Mouse (Mus musculus): ENCODE measurements around the gene 5730507C01Rik.
"Not testable (repeated sequence)": the region's sequence is repeated elsewhere in the genome, so short reads cannot be mapped to it uniquely, and the experiment has no call there.

Gene 5730507C01Rik

DNA sequence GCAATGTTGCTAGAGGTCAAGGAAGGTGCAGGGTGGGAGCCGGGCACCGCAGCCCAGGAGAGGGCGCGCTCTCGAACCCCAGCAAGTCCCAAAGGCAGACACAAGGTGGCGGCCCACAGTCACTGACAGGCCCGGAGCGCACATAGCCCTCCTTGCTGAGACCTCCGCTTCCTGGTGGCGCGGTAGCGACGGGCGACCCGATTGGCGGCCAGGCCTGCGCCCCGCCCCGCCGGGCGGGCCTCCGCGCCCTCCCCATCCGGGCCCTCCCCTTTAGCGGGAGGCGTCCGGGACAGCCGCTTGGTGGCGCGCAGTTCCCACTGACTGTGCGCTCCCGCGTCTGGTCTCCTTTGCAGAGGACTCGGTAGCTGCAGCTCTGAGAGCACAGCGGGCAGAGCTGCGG lies at the start of gene 5730507C01Rik:
TSS of gene 5730507C01Rik (plus strand) at position 340 of the 400 bp plus-strand sequence.
- peak; percentile 67 for DNase-seq

DNA sequence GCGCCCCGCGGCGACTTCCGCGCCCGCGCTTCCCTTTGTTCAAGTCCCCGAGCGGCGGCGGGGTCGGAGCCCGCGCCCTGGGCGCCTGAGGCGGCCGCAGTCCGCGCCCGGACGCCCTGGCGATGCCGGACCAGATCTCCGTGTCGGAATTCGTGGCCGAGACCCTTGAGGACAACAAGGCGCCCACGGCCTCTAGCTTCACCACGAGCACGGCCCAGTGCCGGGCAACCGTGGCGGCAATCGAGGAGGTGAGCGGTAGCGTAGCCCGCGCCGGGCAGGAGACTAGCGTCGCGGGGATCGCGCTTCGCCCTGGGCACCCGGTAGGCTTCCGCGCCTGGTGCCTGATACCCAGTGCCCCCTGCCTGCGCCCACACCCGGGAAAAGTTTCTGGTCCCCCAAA lies 306 bp downstream of the 5730507C01Rik start:
- not testable (repeated sequence) for DNase-seq

DNA sequence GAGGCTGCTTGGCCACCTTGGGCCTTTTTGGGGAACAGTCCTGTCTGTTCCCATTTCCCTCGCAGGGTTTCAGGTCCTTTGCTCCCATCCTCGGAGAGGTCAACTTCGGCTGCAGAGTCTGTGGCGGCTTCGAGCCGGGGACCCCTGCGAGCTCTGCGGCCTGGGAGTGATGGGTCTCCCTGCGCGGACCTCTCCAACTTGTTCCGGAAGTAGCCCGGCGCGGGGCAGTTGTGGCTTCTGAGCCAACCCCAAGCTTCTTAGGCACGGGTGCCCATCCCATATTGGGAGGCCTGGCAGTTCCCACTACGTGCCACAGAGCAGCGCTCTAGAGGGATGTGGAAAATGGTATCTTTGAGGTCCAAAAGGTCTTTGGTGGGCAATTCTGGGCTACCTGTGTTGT lies 767 bp downstream of the 5730507C01Rik start:
- peak; percentile 10 for DNase-seq

Data from kidney, postnatal 10 days (tissue).